Mouse (Mus musculus): Measurements from ENCODE around the gene Gm11011.

DNA sequence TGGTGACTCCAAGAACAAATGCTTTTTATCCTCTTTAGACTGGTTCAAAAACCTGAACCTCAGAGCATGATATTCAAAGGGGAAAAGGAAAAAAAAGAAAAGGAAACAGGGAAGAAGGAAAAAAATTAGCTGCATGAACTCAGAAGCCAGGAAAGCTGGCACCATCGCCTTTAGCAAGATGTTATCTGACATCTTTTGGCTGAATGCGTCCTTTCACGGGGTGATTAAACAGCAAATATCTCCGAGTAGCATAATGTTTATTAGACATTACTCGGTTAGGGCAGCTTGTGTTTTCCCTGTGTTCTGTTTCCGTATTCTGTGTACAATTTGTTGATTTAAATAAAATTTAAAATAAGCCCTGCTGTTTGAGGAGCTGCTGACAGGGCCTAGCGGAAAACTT, 21.8 kb downstream of the Gm11011 start:
- TF ChIP-seq POLR2A (IDR thresholded peaks at IDR 0.05; ENCODE audit: insufficient read depth, low read depth, low read length) (no peak), CTCF (IDR thresholded peaks at IDR 0.05) (no peak)

Measured in heart, adult 2 months (tissue).